Mouse (Mus musculus): Measurements from ENCODE around the gene Afg1l.

Gene Afg1l

DNA sequence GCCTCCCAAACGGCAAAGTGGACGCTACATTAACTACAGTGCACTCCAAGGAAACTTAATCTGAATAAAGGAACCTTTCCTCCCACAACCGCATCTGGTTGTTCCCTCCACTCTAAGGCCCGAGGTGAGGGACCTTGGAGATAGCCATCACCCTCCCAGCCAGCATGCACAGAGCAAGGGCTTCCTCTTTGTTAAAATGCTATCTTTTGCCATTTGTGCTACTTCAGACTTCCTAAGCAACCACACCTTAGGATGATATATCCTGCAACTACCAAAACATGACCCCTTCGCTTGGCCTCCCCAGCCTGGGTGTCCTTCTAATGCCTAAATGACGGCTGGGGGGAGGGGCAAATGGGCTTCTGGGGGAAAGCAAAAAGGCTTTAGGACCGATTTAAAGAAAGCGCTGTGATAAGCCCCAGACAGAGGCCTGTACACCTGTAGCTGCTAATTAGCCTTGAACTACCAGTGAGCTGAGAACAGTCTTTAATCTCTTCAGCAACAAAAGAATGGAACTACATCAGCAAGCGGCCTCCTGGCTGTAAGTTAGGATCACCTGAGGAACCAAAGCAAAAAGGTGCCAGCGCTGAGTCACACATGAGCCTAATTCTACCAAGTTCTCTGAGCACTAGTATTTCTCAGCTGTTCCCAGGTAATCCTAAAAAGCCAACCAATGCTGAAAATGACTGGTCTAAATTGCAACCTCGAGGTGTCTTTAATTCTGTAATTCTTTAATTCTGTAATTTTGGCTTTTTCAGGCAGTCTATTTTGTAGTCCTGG is 206.7 kb downstream of the Afg1l start:
- no peak for DNase-seq (ENCODE audit: extremely low read depth, insufficient read length, low spot score)

DNA sequence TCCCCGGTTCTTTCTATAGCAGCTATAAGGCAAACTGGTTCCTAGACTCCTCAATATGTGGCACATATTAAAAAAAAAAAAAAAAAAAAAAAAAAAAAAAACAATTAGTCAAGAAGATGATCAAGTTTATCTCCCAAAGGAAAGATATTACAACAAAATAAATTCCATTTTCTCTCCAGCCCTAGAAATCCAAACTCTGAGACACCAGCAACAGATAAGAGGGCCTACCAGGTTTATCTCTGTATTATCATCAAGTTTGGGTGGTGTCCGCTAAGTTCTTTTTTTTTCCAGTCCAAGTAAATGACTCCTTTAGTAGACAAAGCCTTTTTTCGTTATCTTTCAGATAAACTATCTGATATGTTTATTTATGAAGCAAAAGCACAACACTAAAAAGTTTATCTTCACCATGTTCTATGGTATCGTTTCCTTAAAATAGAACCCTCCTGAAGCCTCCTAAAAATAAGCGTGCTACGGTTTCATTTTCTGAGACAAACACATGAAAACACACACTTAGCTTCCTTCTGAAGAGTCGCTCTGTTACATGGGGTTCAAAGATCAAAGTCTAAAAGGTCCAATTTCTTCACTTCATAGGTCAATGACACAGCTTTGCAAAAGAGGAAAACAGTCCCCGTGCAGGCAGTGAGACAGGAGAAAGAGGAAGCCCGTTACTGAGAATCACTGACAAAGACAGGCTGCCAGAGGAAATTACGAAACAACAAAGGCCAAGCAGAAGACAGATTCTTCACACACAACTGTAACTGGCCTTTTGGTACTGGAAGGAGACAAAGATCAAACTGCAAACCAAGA is 207.9 kb downstream of the Afg1l start:
- no peak for DNase-seq (ENCODE audit: extremely low read depth, insufficient read length, low spot score)

DNA sequence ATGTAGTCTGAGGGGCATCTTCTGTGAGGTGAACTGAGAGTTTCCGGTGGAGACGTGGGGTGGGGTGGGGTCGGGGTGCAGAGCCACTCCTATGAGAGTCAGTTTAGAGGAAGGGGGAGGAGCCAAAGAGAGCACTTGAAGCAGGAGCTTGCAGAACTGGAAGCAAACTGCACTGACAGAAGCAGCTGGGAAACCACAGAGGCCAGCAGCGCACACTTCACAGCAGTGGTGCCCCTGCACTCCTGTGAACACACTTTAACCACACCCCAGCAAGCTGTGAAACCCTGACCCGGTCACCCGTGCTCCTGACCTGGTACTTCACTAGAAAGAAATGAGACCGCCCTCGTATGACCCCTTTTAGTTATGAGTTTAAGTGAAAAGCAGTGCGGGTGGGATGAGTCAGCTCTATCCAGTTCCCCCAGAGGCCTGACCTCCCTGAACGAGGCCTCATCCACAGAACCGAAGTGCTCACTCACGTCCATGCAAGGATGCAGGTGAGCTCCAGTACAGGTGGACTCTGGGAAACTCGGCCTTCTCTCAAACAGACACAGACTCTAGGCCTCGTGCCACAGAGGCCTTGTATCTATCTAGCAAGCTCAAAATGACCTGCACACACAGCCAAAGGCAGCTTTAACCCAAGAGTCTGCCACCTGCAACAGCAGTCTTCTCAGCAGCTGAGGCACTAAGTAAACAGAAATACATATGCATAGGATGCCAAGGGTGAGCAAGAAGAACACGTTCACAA is 208.9 kb downstream of the Afg1l start:
- no peak for DNase-seq (ENCODE audit: extremely low read depth, insufficient read length, low spot score)

GRCm38 (mm10) chr10:42267811-42268545 is 210.4 kb downstream of the Afg1l start:
- no peak for DNase-seq (ENCODE audit: extremely low read depth, insufficient read length, low spot score)

DNA sequence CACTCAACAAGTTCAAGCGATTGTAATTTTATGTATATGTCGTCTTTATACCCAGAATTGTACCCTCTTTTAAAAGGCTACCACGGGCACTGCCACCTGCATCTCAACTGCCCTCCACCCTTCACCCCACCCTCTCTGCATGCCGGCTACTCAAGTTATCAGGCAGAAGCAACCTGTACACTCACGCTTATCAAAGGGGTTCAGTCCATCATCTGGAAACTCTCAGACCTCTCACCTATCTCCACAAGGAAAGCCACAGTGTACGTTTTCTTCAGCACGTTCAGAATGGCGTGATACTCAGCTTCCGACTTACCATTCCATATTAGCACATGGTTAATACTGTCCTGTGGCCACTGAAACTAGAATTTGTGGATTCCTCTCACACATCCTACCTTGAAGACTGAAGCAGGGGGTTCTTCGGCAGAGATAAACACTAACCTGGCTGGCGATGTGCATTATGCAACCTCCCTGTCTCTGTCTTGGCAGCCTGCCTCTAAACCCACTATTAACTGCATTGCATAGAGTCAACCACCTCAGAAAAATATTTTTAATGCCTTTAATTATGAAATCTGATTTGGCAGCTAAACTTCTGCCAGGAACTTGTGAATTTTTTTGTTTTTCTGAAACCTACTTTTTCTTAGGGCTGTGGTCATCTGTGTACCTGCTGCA is 213.2 kb downstream of the Afg1l start:
- DNase-seq (ENCODE audit: extremely low read depth, insufficient read length, low spot score) = no peak

GRCm38 (mm10) chr10:42264195-42264594 is 214.2 kb downstream of the Afg1l start:
- DNase-seq (ENCODE audit: extremely low read depth, insufficient read length, low spot score) = no peak

GRCm38 (mm10) chr10:42263701-42264100 is 214.7 kb downstream of the Afg1l start:
- DNase-seq (ENCODE audit: extremely low read depth, insufficient read length, low spot score) = no peak

Measured in 3134 (cell line).